Mouse (Mus musculus): Measurements from ENCODE around the gene Oaz3.

Oaz3 gene

GRCm38 (mm10) chr3:94387391-94387790 is 56.3 kb downstream of the Oaz3 start:
- DNase-seq (ENCODE audit: low read depth) = no peak

DNA sequence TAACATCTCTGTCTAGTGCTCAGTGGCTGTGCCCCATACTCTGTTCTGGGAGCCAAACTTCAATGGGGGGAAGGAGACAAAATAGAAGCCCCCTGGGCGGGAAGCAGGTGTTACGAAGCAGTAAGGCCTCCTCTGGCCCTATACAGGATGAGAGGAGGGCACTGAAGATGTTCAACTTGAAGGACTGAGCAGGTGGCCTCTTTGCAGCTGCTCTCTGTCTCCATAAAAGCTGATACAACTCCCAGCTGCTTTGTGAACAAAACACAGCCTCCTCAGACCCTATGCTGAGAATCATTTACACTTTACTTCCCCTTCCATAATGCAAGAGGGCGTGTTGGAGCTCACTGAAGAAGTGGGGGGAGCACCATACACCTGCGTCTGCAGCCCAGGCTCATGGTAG is 57.0 kb downstream of the Oaz3 start:
- DNase-seq (ENCODE audit: low read depth) = no peak

GRCm38 (mm10) chr3:94383476-94383875 is 60.2 kb downstream of the Oaz3 start:
- no peak for DNase-seq (ENCODE audit: low read depth)
